Mouse (Mus musculus) G1E (cell line): ENCODE measurements around the gene Kdelr2.

Experiments
- CTCF ChIP-seq: IDR thresholded peaks from 2 replicates; pipeline ENCODE4 v1.5.1; 2012; ENCODE audit warnings: low read depth, low read length, inconsistent platforms, mixed read lengths
- GATA1 ChIP-seq: IDR thresholded peaks from 2 replicates; pipeline ENCODE4 v1.6.1; 2012; ENCODE audit warnings: borderline replicate concordance, low read length, inconsistent platforms, mixed read lengths
- GATA2 ChIP-seq: IDR thresholded peaks from 2 replicates; pipeline ENCODE4 v1.6.1; 2012; ENCODE audit warnings: low read depth, low read length, inconsistent platforms, borderline replicate concordance
- POLR2AphosphoS5 ChIP-seq: IDR thresholded peaks from 2 replicates; pipeline ENCODE4 v1.6.1; 2012; ENCODE audit warnings: low read depth, low read length, inconsistent platforms; ENCODE audit not compliant: insufficient replicate concordance
- TAL1 ChIP-seq: conservative IDR thresholded peaks from 2 replicates; pipeline ENCODE4 v1.6.1; 2012; ENCODE audit warnings: low read depth, low read length, inconsistent platforms, mixed read lengths

DNA sequence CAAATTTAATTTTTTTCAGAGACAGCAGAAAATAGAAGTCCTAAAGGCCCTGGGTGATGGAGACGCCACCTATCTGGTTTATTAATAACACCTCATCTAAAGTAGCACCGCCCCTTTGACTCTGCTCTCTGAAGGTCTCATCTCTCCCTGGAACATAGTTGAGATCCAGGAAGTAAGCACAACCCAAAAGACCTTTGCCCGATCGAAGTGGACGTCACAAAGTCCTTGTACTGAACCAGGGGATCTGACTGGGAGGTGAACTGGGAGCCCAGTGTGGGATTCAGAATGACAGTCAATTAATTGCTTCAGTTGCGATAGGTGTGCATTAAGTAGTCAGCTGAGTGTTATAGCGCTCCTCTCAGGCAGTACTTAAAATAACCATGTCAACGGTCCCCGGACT lies 1.6 kb downstream of the Kdelr2 start:
- TF ChIP-seq CTCF (no peak), GATA1 (no peak), TAL1 (no peak), GATA2 (no peak), POLR2AphosphoS5 (no peak)
